Mouse (Mus musculus) cortical plate, adult 2 months (tissue): ENCODE measurements around the gene Mrpl20.

Experiments used
- CTCF ChIP-seq: fragments of 200-500 bp; IDR thresholded peaks from 2 replicates; pipeline ENCODE4 v1.5.1; 2011; ENCODE audit warnings: mild to moderate bottlenecking, control low read depth, low read length; ENCODE audit not compliant: insufficient read depth; ENCODE audit errors: extremely low read depth
- POLR2A ChIP-seq: fragments of 200-500 bp; IDR thresholded peaks from 2 replicates; pipeline ENCODE4 v1.6.1; 2011; ENCODE audit warnings: mild to moderate bottlenecking, low read length, control low read depth; ENCODE audit not compliant: insufficient read depth; ENCODE audit errors: extremely low read depth

- no peak for TF ChIP-seq CTCF
- TF ChIP-seq POLR2A, result no peak
These were observed 32.1 kb upstream of the Mrpl20 start for GRCm38 (mm10) chr4:155770626-155771025.
